Mouse (Mus musculus) kidney, adult 10 weeks (tissue): ENCODE data around the gene 1700016K19Rik. TPM values are rescaled to one million over a fixed set of nuclear protein-coding genes. Genes with fewer than 3 reads are reported as not detected.

Experiments used
- polyA plus RNA-seq: library from polyadenylated mRNA; stranded (reverse); fragments of 350-450 nt; fragmentation: Illumina TruSeq; extraction: RNeasy Lipid Tissue Mini Kit (QIAGEN cat#74804); gene quantifications from one replicate; pipeline ENCODE4 v1.2.3, GENCODE M21; 2014; ENCODE audit warnings: low read depth, low replicate concordance

The 1700016K19Rik gene
- polyA plus RNA-seq: not detected

GRCm38 (mm10) chr11:75999440-76000155 lies at the start of gene 1700016K19Rik:
TSS of gene 1700016K19Rik (plus strand) at chr11:75999912.

DNA sequence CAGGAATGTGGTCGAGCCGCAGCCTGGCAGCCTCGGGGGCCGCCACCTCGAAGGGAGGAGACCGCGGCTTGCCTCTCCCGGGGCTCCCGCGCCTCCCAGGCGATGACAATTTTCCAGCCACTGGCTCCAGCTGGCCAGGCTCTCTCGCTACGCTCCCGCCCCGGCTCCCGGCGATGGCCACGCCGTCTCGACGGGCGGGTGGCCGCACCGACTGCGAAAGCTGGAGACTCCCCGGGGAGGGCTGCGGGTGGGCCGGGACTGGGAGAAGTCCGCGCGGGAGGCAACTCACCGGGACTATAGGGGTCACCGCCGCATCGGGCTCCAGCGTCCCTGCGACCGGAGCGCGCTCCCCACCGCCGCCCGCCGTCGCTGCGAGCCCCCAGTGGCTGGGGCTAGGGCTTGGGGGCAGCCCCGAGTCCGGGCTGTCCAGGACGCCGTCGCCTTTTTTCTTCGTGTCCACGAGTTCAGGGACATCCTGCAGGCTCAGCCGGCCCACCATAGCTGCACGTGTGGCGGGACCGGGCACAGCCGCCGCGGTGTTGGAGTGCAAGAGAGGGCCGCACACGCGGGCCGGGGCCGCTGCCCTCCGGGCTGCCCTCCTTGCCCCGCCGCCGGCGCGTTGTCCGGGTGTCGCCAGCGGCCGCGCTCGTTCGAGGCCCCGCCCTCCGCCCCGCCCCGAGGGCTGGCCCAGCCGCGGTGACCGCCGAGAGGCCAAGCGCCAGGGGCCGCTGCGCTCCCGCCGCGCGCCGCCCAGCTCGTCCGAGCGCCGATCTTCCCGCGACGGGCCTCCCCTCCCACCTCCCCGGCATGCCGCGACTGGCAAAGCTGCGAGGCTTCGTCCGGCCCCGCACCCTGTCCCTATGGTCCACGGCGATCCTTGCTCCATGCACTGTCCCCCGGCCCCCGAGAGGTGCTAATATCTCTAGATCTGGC lies 27.7 kb downstream of the 1700016K19Rik start, which contains the start of gene Rflnb:
TSS of gene Rflnb (minus strand) at position 644 of the 933 bp plus-strand sequence.

Other genes starting within 250 kb of the 1700016K19Rik start
- gene Doc2b, start 203.9 kb upstream of the 1700016K19Rik start, polyA plus RNA-seq: 0.12 TPM
- gene Rph3al, start 61.5 kb upstream of the 1700016K19Rik start, polyA plus RNA-seq: 2.3 TPM
- gene Rflnb, start 27.9 kb downstream of the 1700016K19Rik start, polyA plus RNA-seq: 21.2 TPM
- gene Vps53, start 179.7 kb downstream of the 1700016K19Rik start, polyA plus RNA-seq: 61.5 TPM
- gene Fam57a, start 179.8 kb downstream of the 1700016K19Rik start, polyA plus RNA-seq: 3.7 TPM
- 1.0 TPM for gene Dbil5, start 217.7 kb downstream of the 1700016K19Rik start, polyA plus RNA-seq
- 1.6 TPM for gene Gemin4, start 217.8 kb downstream of the 1700016K19Rik start, polyA plus RNA-seq
- 2.9 TPM for gene Mrm3, start 243.8 kb downstream of the 1700016K19Rik start, polyA plus RNA-seq
- 147 TPM for gene Glod4, start 243.8 kb downstream of the 1700016K19Rik start, polyA plus RNA-seq